Mouse (Mus musculus) heart, embryonic 10.5 days (tissue): Measurements from ENCODE around the gene Camsap3. TPM values are rescaled to one million over a fixed set of nuclear protein-coding genes. Genes with fewer than 3 reads are reported as not detected.
A peak's percentile ranks its signal among the peaks of the same experiment; 100 is the strongest.

Source experiments
- DNase-seq: peaks from one replicate; pipeline ENCODE4 v3.0.0-alpha.2; 2017; ENCODE audit warnings: low spot score
- H3K27ac ChIP-seq: fragments of 300-500 bp; sonication (generic); 2 replicates; pipeline ENCODE4 v1.5.1; 2016; ENCODE audit warnings: mild to moderate bottlenecking
- H3K27me3 ChIP-seq: fragments of 300-500 bp; sonication (generic); 2 replicates; pipeline ENCODE4 v1.6.1; 2016; ENCODE audit warnings: mild to moderate bottlenecking; ENCODE audit not compliant: poor library complexity, insufficient read depth, severe bottlenecking
- H3K36me3 ChIP-seq: fragments of 300-500 bp; sonication (generic); 2 replicates; pipeline ENCODE4 v1.6.1; 2016; ENCODE audit warnings: mild to moderate bottlenecking, moderate library complexity
- H3K4me1 ChIP-seq: fragments of 300-500 bp; sonication (generic); 2 replicates; pipeline ENCODE4 v1.6.1; 2016; ENCODE audit warnings: mild to moderate bottlenecking
- H3K4me3 ChIP-seq: fragments of 300-500 bp; sonication (generic); 2 replicates; pipeline ENCODE4 v1.5.1; 2016; ENCODE audit warnings: mild to moderate bottlenecking, moderate library complexity
- H3K9me3 ChIP-seq: fragments of 300-500 bp; sonication (generic); 2 replicates; pipeline ENCODE4 v1.6.1; 2016; ENCODE audit warnings: mild to moderate bottlenecking, moderate library complexity
- WGBS: fragments of 180-500 bp; shearing (Covaris S2); methylation state at CpG from one replicate; pipeline ENCODE4 v1.1.7; 2016; 5-methylcytosine and 5-hydroxymethylcytosine counted together
- polyA plus RNA-seq: library from polyadenylated mRNA; unstranded; fragments of >200 nt; fragmentation: Nextera tagmentation; extraction: Ambion mirVana; gene quantifications from 2 replicates; pipeline ENCODE4 v1.2.1, GENCODE M21; 2016

The Camsap3 gene
- polyA plus RNA-seq, 1 experiment from 2014 or later = 3.9 TPM

- DNase-seq = no peak
- WGBS = 96% methylated on average over 7 of the region's 7 CpGs
- Histone ChIP-seq H3K36me3 (peaks cover 60% of the 10 kb centered on the region), H3K27me3 (no peaks in the 10 kb centered on the region), H3K4me1 (0 out of 2 replicates have a peak, but pooled peaks cover 2% of the 10 kb centered on the region), H3K4me3 (no peak overlapping the region), H3K27ac (no peak overlapping the region), H3K9me3 (no peaks in the 10 kb centered on the region)
Observed at GRCm38 (mm10) chr8:3607822-3608221, 20.7 kb downstream of the Camsap3 start.

- DNase-seq = no peak
- Histone ChIP-seq H3K27ac (no peak overlapping the region), H3K4me3 (no peak overlapping the region), H3K9me3 (no peaks in the 10 kb centered on the region), H3K27me3 (no peaks in the 10 kb centered on the region), H3K4me1 (0 out of 2 replicates have a peak, but pooled peaks cover 2% of the 10 kb centered on the region), H3K36me3 (peaks cover 73% of the 10 kb centered on the region)
- 81% methylated on average over 12 of the region's 12 CpGs for WGBS
Observed at GRCm38 (mm10) chr8:3609046-3609815, 22.1 kb downstream of the Camsap3 start.

GRCm38 (mm10) chr8:3609816-3610150 lies 22.7 kb downstream of the Camsap3 start:
- WGBS = 84% methylated on average over 6 of the region's 6 CpGs
- no peaks in the 10 kb centered on the region for H3K9me3 ChIP-seq
- no peak overlapping the region for H3K27ac ChIP-seq
- 0 out of 2 replicates have a peak, but pooled peaks cover 2% of the 10 kb centered on the region for H3K4me1 ChIP-seq
- H3K36me3 ChIP-seq = peaks cover 74% of the 10 kb centered on the region
- H3K4me3 ChIP-seq = no peak overlapping the region
- no peaks in the 10 kb centered on the region for H3K27me3 ChIP-seq
- DNase-seq = no peak

GRCm38 (mm10) chr8:3621199-3621970 lies 34.3 kb downstream of the Camsap3 start, which contains the start of the genes Xab2 and Pet100:
Xab2 (minus strand) TSS chr8:3621316.
Pet100 (plus strand) TSS chr8:3621548.
- peak; percentile 100 for DNase-seq
- Histone ChIP-seq H3K4me3 (peak within 1 kb of the TSS; percentile 93), H3K9me3 (no peaks in the 10 kb centered on the region), H3K36me3 (peaks cover 25% of the 10 kb centered on the region), H3K27ac (peak within 1 kb of the TSS; percentile 87), H3K4me1 (peaks cover 17% of the 10 kb centered on the region), H3K27me3 (no peaks in the 10 kb centered on the region)
- WGBS = under 1% methylated on average over 37 of the region's 37 CpGs

- 63% methylated on average over 8 of the region's 8 CpGs for WGBS
Observed at GRCm38 (mm10) chr8:3622119-3622518, 35.0 kb downstream of the Camsap3 start.

GRCm38 (mm10) chr8:3625445-3625844 lies 38.4 kb downstream of the Camsap3 start, which contains the start of gene Pcp2:
Pcp2 (minus strand) TSS chr8:3625545.
- no peak within 1 kb of the TSS for H3K27ac ChIP-seq
- no peak for DNase-seq
- WGBS = 75% methylated on average over 1 of the region's 1 CpGs

More at GRCm38 (mm10) chr8:3622119-3622518, 35.0 kb downstream of the Camsap3 start:
- Histone ChIP-seq H3K36me3 (peaks cover 19% of the 10 kb centered on the region), H3K4me3 (peak overlapping the region; percentile 93), H3K27ac (no peak overlapping the region), H3K4me1 (peaks cover 17% of the 10 kb centered on the region), H3K27me3 (no peaks in the 10 kb centered on the region), H3K9me3 (no peaks in the 10 kb centered on the region)
- no peak for DNase-seq

GRCm38 (mm10) chr8:3626971-3627370 lies 39.9 kb downstream of the Camsap3 start:
- H3K9me3 ChIP-seq = no peaks in the 10 kb centered on the region
- H3K36me3 ChIP-seq = 0 out of 2 replicates have a peak, but pooled peaks cover 3% of the 10 kb centered on the region
- DNase-seq = no peak
- WGBS = 58% methylated on average over 5 of the region's 5 CpGs
- H3K4me3 ChIP-seq = no peak overlapping the region
- peaks cover 13% of the 10 kb centered on the region for H3K4me1 ChIP-seq
- H3K27me3 ChIP-seq = peaks cover 12% of the 10 kb centered on the region
- H3K27ac ChIP-seq = no peak overlapping the region

More at GRCm38 (mm10) chr8:3625445-3625844, 38.4 kb downstream of the Camsap3 start, which contains the start of gene Pcp2:
- peaks cover 12% of the 10 kb centered on the region for H3K27me3 ChIP-seq
- H3K36me3 ChIP-seq = 0 out of 2 replicates have a peak, but pooled peaks cover 3% of the 10 kb centered on the region
- H3K4me1 ChIP-seq = peaks cover 7% of the 10 kb centered on the region
- H3K9me3 ChIP-seq = no peaks in the 10 kb centered on the region
- H3K4me3 ChIP-seq = no peak within 1 kb of the TSS

- DNase-seq = no peak
- H3K27ac ChIP-seq = no peak overlapping the region
- H3K4me1 ChIP-seq = peaks cover 12% of the 10 kb centered on the region
- no peaks in the 10 kb centered on the region for H3K9me3 ChIP-seq
- H3K4me3 ChIP-seq = no peak overlapping the region
- H3K27me3 ChIP-seq = peaks cover 12% of the 10 kb centered on the region
- WGBS = 30% methylated on average over 5 of the region's 5 CpGs
- H3K36me3 ChIP-seq = 0 out of 2 replicates have a peak, but pooled peaks cover 3% of the 10 kb centered on the region
Observed at GRCm38 (mm10) chr8:3628014-3628413, 40.9 kb downstream of the Camsap3 start.

GRCm38 (mm10) chr8:3630647-3631477 lies 43.8 kb downstream of the Camsap3 start, which contains the start of gene Stxbp2:
Stxbp2 (plus strand) TSS chr8:3630955.
- peak within 1 kb of the TSS; percentile 83 for H3K4me3 ChIP-seq
- H3K36me3 ChIP-seq = peaks cover 20% of the 10 kb centered on the region
- DNase-seq = peak; percentile 91
- H3K27me3 ChIP-seq = peaks cover 12% of the 10 kb centered on the region
- 6% methylated on average over 47 of the region's 47 CpGs for WGBS
- peak within 1 kb of the TSS; percentile 90 for H3K27ac ChIP-seq
- no peaks in the 10 kb centered on the region for H3K9me3 ChIP-seq
- H3K4me1 ChIP-seq = peaks cover 12% of the 10 kb centered on the region

- 10% methylated on average over 8 of the region's 8 CpGs for WGBS
- H3K4me3 ChIP-seq = peak overlapping the region; percentile 83
- H3K4me1 ChIP-seq = peaks cover 12% of the 10 kb centered on the region
- H3K9me3 ChIP-seq = no peaks in the 10 kb centered on the region
- H3K27ac ChIP-seq = peak overlapping the region; percentile 90
- peaks cover 26% of the 10 kb centered on the region for H3K36me3 ChIP-seq
- DNase-seq = no peak
- H3K27me3 ChIP-seq = peaks cover 12% of the 10 kb centered on the region
Observed at GRCm38 (mm10) chr8:3631478-3631875, 44.4 kb downstream of the Camsap3 start.

- Histone ChIP-seq H3K36me3 (peaks cover 19% of the 10 kb centered on the region), H3K27ac (no peak overlapping the region), H3K4me1 (no peaks in the 10 kb centered on the region), H3K9me3 (no peaks in the 10 kb centered on the region), H3K4me3 (no peak overlapping the region), H3K27me3 (no peaks in the 10 kb centered on the region)
- no peak for DNase-seq
- WGBS = 24% methylated on average over 5 of the region's 5 CpGs
Observed at GRCm38 (mm10) chr8:3645804-3646203, 58.7 kb downstream of the Camsap3 start.

- Histone ChIP-seq H3K4me1 (no peaks in the 10 kb centered on the region), H3K36me3 (peaks cover 8% of the 10 kb centered on the region; the same call in 1 of the 2 replicates), H3K27me3 (no peaks in the 10 kb centered on the region), H3K27ac (no peak overlapping the region), H3K9me3 (no peaks in the 10 kb centered on the region), H3K4me3 (no peak overlapping the region)
- DNase-seq = no peak
- WGBS = 80% methylated on average over 6 of the region's 6 CpGs
Observed at GRCm38 (mm10) chr8:3646824-3647531, 59.9 kb downstream of the Camsap3 start.
